ENCODE assay signal across 8 mouse cellular contexts in the genomic region with DNA sequence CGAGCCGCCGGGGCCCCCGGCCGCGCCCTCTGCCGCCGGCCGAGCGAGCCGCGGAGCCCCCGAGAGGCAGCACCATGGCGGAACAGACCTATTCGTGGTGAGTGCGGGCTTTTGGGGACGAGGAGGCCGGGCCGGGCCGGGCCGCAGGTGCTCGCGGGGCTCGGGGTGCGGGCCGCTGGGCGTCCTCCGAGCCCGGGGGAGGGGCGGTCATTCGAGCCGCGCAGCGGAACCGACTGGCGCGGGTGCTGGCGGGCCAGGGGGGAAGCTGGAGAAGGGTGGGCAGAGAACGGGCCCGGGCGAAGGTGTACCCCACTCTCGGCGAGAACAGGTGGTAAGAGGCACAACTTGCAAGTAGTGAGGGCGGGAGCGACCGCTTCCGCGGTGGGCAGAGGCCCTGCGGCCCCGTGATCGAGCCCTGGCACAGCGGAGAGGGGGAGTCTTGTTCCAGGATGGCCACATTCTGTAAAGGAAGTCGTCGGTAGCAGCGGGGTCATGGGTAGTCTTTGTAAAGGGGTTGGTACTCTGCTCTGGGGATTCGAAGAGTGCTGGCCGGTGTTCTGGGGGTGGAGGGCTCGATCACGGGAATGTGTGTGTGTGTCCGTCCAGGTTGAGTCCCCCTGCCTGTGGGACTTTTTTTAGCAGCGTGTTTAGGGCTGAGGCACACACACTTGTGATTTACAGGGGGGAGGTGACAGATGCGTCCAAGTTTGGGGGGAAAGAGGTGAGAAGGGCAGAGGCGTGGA. TPM values are rescaled to one million over a fixed set of nuclear protein-coding genes. Genes with fewer than 3 reads are reported as not detected.
DNase-seq lines count a peak whose midpoint lies in the region; ATAC-seq and TF ChIP-seq lines count a peak whose summit lies in the region.

No protein-coding gene starts in this region.

- no peak for TF ChIP-seq EP300 in stomach, postnatal 0 days (optimal IDR thresholded peaks at IDR 0.05)

- under 1% methylated on average over 62 of the region's 63 CpGs for WGBS in heart, embryonic 15.5 days
- under 1% methylated on average over 59 of the region's 63 CpGs for WGBS in liver, embryonic 16.5 days (ENCODE audit: insufficient replicate concordance)
- WGBS in neural tube, embryonic 11.5 days: under 1% methylated on average over 63 of the region's 63 CpGs
- WGBS in stomach, postnatal 0 days: under 1% methylated on average over 56 of the region's 63 CpGs

- H3K9me3 ChIP-seq in heart, embryonic 15.5 days (replicated peaks): no peaks in the 10 kb centered on the region
- no peaks in the 10 kb centered on the region for H3K9me3 ChIP-seq in liver, embryonic 16.5 days (replicated peaks; ENCODE audit: control insufficient read depth, low read length)
- H3K9me3 ChIP-seq in neural tube, embryonic 11.5 days (ENCODE audit: control insufficient read depth, low read length): no peaks in the 10 kb centered on the region
- no peaks in the 10 kb centered on the region for H3K9me3 ChIP-seq in stomach, postnatal 0 days (ENCODE audit: control insufficient read depth, low read length)

- peak; percentile 39 for TF ChIP-seq CTCF in stomach, postnatal 0 days (IDR thresholded peaks at IDR 0.05; ENCODE audit: low read depth)

- ATAC-seq in erythroid progenitor cell, adult 5-6 weeks (replicated peaks; ENCODE audit: low FRiP score, poor library complexity, severe bottlenecking): peak; percentile 35
- ATAC-seq in heart, embryonic 15.5 days (replicated peaks; ENCODE audit: insufficient number of reproducible peaks, insufficient read depth, low FRiP score, low read depth): peak; percentile 31
- peak; percentile 28 for ATAC-seq in liver, embryonic 16.5 days (ENCODE audit: low read depth)
- ATAC-seq in neural tube, embryonic 11.5 days (ENCODE audit: insufficient read depth, low FRiP score, low TSS enrichment): peak; percentile 42
- ATAC-seq in stomach, postnatal 0 days (ENCODE audit: low FRiP score, low TSS enrichment): peak; percentile 38

- H3K4me2 ChIP-seq in heart, embryonic 15.5 days: peak overlapping the region; percentile 88
- H3K4me2 ChIP-seq in liver, embryonic 16.5 days (ENCODE audit: low read depth, low read length): peak overlapping the region; percentile 79
- H3K4me2 ChIP-seq in neural tube, embryonic 11.5 days (ENCODE audit: low read depth): peak overlapping the region; percentile 91
- H3K4me2 ChIP-seq in stomach, postnatal 0 days (replicated peaks; ENCODE audit: low read depth): peak overlapping the region; percentile 76

- H3K36me3 ChIP-seq in heart, embryonic 15.5 days: no peaks in the 10 kb centered on the region
- H3K36me3 ChIP-seq in liver, embryonic 16.5 days (ENCODE audit: control insufficient read depth, insufficient read depth): no peaks in the 10 kb centered on the region
- no peaks in the 10 kb centered on the region for H3K36me3 ChIP-seq in neural tube, embryonic 11.5 days (ENCODE audit: control insufficient read depth, insufficient read depth, low read length)
- H3K36me3 ChIP-seq in stomach, postnatal 0 days (ENCODE audit: control insufficient read depth, insufficient read depth, low read length): no peaks in the 10 kb centered on the region

- peak overlapping the region; percentile 83 for H3K27ac ChIP-seq in heart, embryonic 15.5 days
- peak overlapping the region; percentile 92 for H3K27ac ChIP-seq in liver, embryonic 16.5 days (ENCODE audit: low read length)
- peak overlapping the region; percentile 90 for H3K27ac ChIP-seq in neural tube, embryonic 11.5 days (ENCODE audit: low read depth, low read length)
- H3K27ac ChIP-seq in stomach, postnatal 0 days (replicated peaks): peak overlapping the region; percentile 93

- peak overlapping the region; percentile 100 for H3K9ac ChIP-seq in heart, embryonic 15.5 days
- peak overlapping the region; percentile 99 for H3K9ac ChIP-seq in liver, embryonic 16.5 days (ENCODE audit: low read depth, low read length)
- peak overlapping the region; percentile 95 for H3K9ac ChIP-seq in neural tube, embryonic 11.5 days (ENCODE audit: low read length)
- peak overlapping the region; percentile 99 for H3K9ac ChIP-seq in stomach, postnatal 0 days (ENCODE audit: low read length)

- peak; percentile 45 to 54 for DNase-seq in CD8-positive naive resting alpha-beta T cell, adult 2 months (ENCODE audit: low read depth in 2 of 2, low spot score in 2 of 2)
- DNase-seq in brain, adult 2 months (ENCODE audit: low read depth, low spot score): peak; percentile 39
- peak; percentile 74 for DNase-seq in kidney, postnatal 10 days
- peak; percentile 45 for DNase-seq in neural tube, embryonic 11.5 days (ENCODE audit: low spot score)
- peak; percentile 56 for DNase-seq in stomach, postnatal 0 days (ENCODE audit: low spot score)

- no peaks in the 10 kb centered on the region for H3K27me3 ChIP-seq in heart, embryonic 15.5 days
- no peaks in the 10 kb centered on the region for H3K27me3 ChIP-seq in liver, embryonic 16.5 days (ENCODE audit: control insufficient read depth, insufficient read depth, low read depth, low read length)
- no peaks in the 10 kb centered on the region for H3K27me3 ChIP-seq in neural tube, embryonic 11.5 days (ENCODE audit: control insufficient read depth, insufficient read depth, low read length)
- no peaks in the 10 kb centered on the region for H3K27me3 ChIP-seq in stomach, postnatal 0 days (ENCODE audit: control insufficient read depth, insufficient read depth, low read length)

- peak overlapping the region; percentile 100 for H3K4me3 ChIP-seq in heart, embryonic 15.5 days
- peak overlapping the region; percentile 94 for H3K4me3 ChIP-seq in liver, embryonic 16.5 days (ENCODE audit: low read depth, low read length)
- peak overlapping the region; percentile 93 for H3K4me3 ChIP-seq in neural tube, embryonic 11.5 days (ENCODE audit: low read depth, low read length)
- H3K4me3 ChIP-seq in stomach, postnatal 0 days (ENCODE audit: low read depth, low read length): peak overlapping the region; percentile 98

- peaks cover 45% of the 10 kb centered on the region for H3K4me1 ChIP-seq in heart, embryonic 15.5 days (replicated peaks)
- H3K4me1 ChIP-seq in liver, embryonic 16.5 days (ENCODE audit: control insufficient read depth, low read depth, low read length): peaks cover 54% of the 10 kb centered on the region
- H3K4me1 ChIP-seq in neural tube, embryonic 11.5 days (ENCODE audit: control insufficient read depth, insufficient read depth, low read length): peaks cover 12% of the 10 kb centered on the region
- peaks cover 7% of the 10 kb centered on the region for H3K4me1 ChIP-seq in stomach, postnatal 0 days (replicated peaks; ENCODE audit: control insufficient read depth, insufficient read depth)

RNA-seq across cellular contexts. Expression of a gene that starts 0.8 kb away (rescaled TPM):
- 69.2 and 99.5 TPM in 2 replicates for total RNA-seq in erythroid progenitor cell, adult 5-6 weeks (2015; ENCODE audit: low replicate concordance)
- 73.7 and 92.4 TPM in 2 replicates for total RNA-seq in erythroid progenitor cell, adult 5-6 weeks (2017; ENCODE audit: low replicate concordance)
- polyA plus RNA-seq in heart, embryonic 15.5 days (2015; fragmentation: Nextera tagmentation; extraction: Ambion mirVana): 17.8 and 22.4 TPM in 2 replicates
- polyA plus RNA-seq in liver, embryonic 16.5 days (2015; fragmentation: Nextera tagmentation; extraction: Ambion mirVana): 3.2 and 3.3 TPM in 2 replicates
- polyA plus RNA-seq in neural tube, embryonic 11.5 days (2014; fragmentation: Nextera tagmentation; extraction: Ambion mirVana): 43.6 and 45.1 TPM in 2 replicates
- 25.2 and 39.8 TPM in 2 replicates for polyA plus RNA-seq in stomach, postnatal 0 days (2015; fragmentation: Nextera tagmentation; extraction: Ambion mirVana)

RNA-seq across cellular contexts. Expression of a gene that starts 40.8 kb away (rescaled TPM):
- not detected in 2 replicates for total RNA-seq in erythroid progenitor cell, adult 5-6 weeks (2015; ENCODE audit: low replicate concordance)
- not detected in 2 replicates for total RNA-seq in erythroid progenitor cell, adult 5-6 weeks (2017; ENCODE audit: low replicate concordance)
- 0.15 and 0.39 TPM in 2 replicates for polyA plus RNA-seq in heart, embryonic 15.5 days (2015; fragmentation: Nextera tagmentation; extraction: Ambion mirVana)
- 4.1 and 4.7 TPM in 2 replicates for polyA plus RNA-seq in liver, embryonic 16.5 days (2015; fragmentation: Nextera tagmentation; extraction: Ambion mirVana)
- not detected in 2 replicates for polyA plus RNA-seq in neural tube, embryonic 11.5 days (2014; fragmentation: Nextera tagmentation; extraction: Ambion mirVana)
- 5.4 and 5.7 TPM in 2 replicates for polyA plus RNA-seq in stomach, postnatal 0 days (2015; fragmentation: Nextera tagmentation; extraction: Ambion mirVana)

Comparison
In these comparisons a context has a peak if more than half of its experiments do, and no peak if none do; other contexts are left out.
1. Peak in every context shown above with its lines: DNase-seq, ATAC-seq, H3K4me3 ChIP-seq and H3K27ac ChIP-seq.